Mouse (Mus musculus): ENCODE measurements around the gene Ilkap. TPM values are rescaled to one million over a fixed set of nuclear protein-coding genes. Genes with fewer than 3 reads are reported as not detected.

Gene Ilkap
- polyA plus RNA-seq, 1 experiment from 2014 or later: 58.1 TPM

DNA sequence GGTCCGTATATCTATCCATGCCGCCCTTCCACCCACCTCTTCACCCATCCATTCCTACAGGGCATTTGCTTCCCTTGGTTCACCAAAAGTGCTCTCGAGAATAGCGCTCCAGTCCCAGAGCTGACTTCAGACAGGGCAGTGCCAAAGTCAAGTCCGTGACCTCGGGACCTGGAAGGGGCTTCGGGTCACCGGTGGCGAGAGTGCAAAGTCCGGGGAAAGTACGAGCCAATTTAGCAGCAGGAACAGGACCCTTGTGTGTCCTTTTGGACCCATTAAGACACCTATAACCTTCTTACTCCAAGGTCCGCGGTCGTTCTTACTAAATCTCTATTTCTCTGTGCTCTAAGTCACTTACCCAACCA is 14.9 kb upstream of the Ilkap start:
- Histone ChIP-seq H3K4me3 (ENCODE audit: low read depth, low read length) (peak overlapping the region; percentile 79), H3K27me3 (ENCODE audit: control insufficient read depth, insufficient read depth, low read length) (no peaks in the 10 kb centered on the region), H3K4me2 (replicated peaks; ENCODE audit: low read depth) (peak overlapping the region; percentile 98), H3K36me3 (ENCODE audit: control insufficient read depth, insufficient read depth, low read length) (peaks cover 3% of the 10 kb centered on the region; the same call in 1 of the 2 replicates), H3K9me3 (ENCODE audit: control insufficient read depth, low read length) (no peaks in the 10 kb centered on the region), H3K27ac (replicated peaks) (peak overlapping the region; percentile 84), H3K4me1 (replicated peaks; ENCODE audit: control insufficient read depth, insufficient read depth) (peaks cover 11% of the 10 kb centered on the region), H3K9ac (ENCODE audit: low read length) (peak overlapping the region; percentile 84)
- ATAC-seq (ENCODE audit: low FRiP score, low TSS enrichment): no peak
- TF ChIP-seq CTCF (IDR thresholded peaks at IDR 0.05; ENCODE audit: low read depth): no peak
- TF ChIP-seq EP300 (optimal IDR thresholded peaks at IDR 0.05): no peak
- WGBS: under 1% methylated on average over 14 of the region's 14 CpGs
- no peak for DNase-seq (ENCODE audit: low spot score)

DNA sequence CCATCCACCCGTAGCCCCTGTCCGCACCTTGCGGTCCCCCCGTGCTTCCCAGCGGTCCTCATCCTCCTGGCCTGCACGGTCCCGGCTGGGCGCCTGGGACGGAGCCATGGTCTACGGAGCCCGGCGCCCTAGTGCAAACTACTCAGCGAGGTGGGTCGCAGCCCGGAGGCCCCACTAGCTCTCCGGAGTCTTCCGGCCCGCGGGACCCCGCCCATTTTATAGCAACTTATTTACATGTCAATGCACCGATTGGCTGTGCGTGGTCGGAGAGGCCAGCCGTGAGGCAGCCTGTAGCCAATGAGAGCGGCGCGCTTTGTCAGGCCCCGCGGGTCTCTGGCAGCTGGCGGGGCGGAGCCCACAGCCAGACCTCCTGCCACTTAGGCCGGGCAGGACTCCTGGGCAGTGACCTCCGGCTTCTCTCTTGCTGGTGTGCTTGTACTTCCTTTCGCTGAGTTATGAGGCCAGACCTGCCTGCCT is 14.5 kb upstream of the Ilkap start:
- Histone ChIP-seq H3K36me3 (ENCODE audit: control insufficient read depth, insufficient read depth, low read length) (0 out of 2 replicates have a peak, but pooled peaks cover 3% of the 10 kb centered on the region), H3K9ac (ENCODE audit: low read length) (peak overlapping the region; percentile 84), H3K27me3 (ENCODE audit: control insufficient read depth, insufficient read depth, low read length) (no peaks in the 10 kb centered on the region), H3K27ac (replicated peaks) (peak overlapping the region; percentile 84), H3K4me3 (ENCODE audit: low read depth, low read length) (peak overlapping the region; percentile 79), H3K4me2 (replicated peaks; ENCODE audit: low read depth) (peak overlapping the region; percentile 98), H3K4me1 (replicated peaks; ENCODE audit: control insufficient read depth, insufficient read depth) (peaks cover 11% of the 10 kb centered on the region), H3K9me3 (ENCODE audit: control insufficient read depth, low read length) (no peaks in the 10 kb centered on the region)
- peak; percentile 95 for DNase-seq (ENCODE audit: low spot score)
- TF ChIP-seq EP300 (optimal IDR thresholded peaks at IDR 0.05) (no peak), CTCF (IDR thresholded peaks at IDR 0.05; ENCODE audit: low read depth) (no peak)
- peak; percentile 93 for ATAC-seq (ENCODE audit: low FRiP score, low TSS enrichment)
- under 1% methylated on average over 34 of the region's 34 CpGs for WGBS

DNA sequence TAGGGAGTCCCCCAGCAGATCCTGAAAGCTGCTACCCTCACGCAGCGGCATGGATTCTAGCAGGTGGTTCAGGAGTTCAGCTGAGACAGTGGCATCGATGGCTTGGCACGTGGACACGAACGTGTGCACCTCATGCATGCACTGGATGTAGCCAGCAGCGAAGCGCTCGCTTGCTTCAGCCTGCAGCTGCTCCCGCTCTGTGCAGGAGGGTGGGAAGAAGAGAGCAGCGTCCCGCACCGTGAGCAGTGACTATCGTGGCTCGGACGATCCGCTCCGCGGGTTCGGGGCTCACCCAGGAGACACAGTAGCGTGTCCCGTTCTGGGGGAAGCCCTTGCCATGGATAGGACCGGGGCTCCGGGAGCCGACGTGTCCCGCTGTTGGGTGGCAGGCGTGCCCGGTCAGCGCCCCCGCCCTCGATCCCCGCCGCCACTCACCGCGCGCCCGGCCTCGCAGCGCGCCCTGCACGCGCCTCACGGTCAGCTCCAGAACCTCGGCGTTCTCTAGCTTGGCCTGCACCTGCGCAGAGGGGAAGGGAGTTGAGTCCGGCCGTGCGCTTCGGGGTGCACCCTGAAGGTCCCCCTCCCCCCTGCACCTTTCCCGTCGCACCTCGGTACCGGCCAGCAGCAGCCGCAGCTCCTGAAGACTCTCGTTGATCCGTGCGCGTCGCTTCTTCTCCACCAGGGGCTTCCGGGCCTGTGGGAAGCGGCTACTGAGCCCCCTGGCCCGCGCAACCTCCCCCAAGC is 13.8 kb upstream of the Ilkap start:
- peak overlapping the region; percentile 98 for H3K4me2 ChIP-seq (replicated peaks; ENCODE audit: low read depth)
- ATAC-seq (ENCODE audit: low FRiP score, low TSS enrichment) (peak; percentile 45; the same call in 1 of the 2 replicates), DNase-seq (ENCODE audit: low spot score) (no peak)
- H3K4me1 ChIP-seq (replicated peaks; ENCODE audit: control insufficient read depth, insufficient read depth): peaks cover 11% of the 10 kb centered on the region
- H3K27ac ChIP-seq (replicated peaks): peak overlapping the region; percentile 84
- peak overlapping the region; percentile 84 for H3K9ac ChIP-seq (ENCODE audit: low read length)
- WGBS: 5% methylated on average over 65 of the region's 65 CpGs
- H3K4me3 ChIP-seq (ENCODE audit: low read depth, low read length): peak overlapping the region; percentile 79
- peak; percentile 52 for TF ChIP-seq CTCF (IDR thresholded peaks at IDR 0.05; ENCODE audit: low read depth)
- no peak for TF ChIP-seq EP300 (optimal IDR thresholded peaks at IDR 0.05)
- 0 out of 2 replicates have a peak, but pooled peaks cover 3% of the 10 kb centered on the region for H3K36me3 ChIP-seq (ENCODE audit: control insufficient read depth, insufficient read depth, low read length)
- H3K27me3 ChIP-seq (ENCODE audit: control insufficient read depth, insufficient read depth, low read length): no peaks in the 10 kb centered on the region
- no peaks in the 10 kb centered on the region for H3K9me3 ChIP-seq (ENCODE audit: control insufficient read depth, low read length)

DNA sequence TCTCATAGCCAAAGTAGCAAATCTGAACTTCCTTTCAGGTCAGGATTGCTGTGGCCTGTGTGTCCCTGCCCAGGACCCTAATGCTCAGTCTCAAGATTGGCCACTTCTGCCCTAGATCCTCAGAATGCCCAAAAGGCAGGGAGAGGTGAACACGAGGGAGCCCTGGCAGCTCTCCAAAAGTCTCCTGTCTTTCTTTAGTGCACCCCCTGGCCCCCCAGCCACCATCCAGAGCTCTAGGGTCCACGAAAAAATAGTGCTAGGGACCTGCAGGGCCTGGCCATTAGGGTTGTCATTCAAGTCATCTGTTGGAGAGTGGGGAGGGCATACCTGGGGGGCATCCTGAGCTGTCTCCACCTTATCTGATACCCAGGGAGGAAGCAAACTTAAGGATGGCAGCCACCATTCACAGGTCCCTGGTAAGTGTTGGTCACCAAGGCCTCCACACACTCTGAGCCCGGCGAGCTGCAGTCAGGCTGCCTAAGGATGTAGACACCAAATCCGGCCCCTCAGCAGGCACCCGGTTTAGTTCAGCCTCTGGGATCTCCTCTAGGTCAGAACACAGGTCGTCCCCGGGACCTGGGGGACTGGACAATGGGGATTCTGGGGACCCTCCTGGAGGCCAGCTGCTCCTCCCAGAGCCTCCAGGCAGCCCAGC is 13.1 kb upstream of the Ilkap start:
- no peaks in the 10 kb centered on the region for H3K36me3 ChIP-seq (ENCODE audit: control insufficient read depth, insufficient read depth, low read length)
- 74% methylated on average over 8 of the region's 8 CpGs for WGBS
- H3K4me3 ChIP-seq (ENCODE audit: low read depth, low read length): peak overlapping the region; percentile 79
- no peak for ATAC-seq (ENCODE audit: low FRiP score, low TSS enrichment)
- peak overlapping the region; percentile 84 for H3K9ac ChIP-seq (ENCODE audit: low read length)
- H3K4me1 ChIP-seq (replicated peaks; ENCODE audit: control insufficient read depth, insufficient read depth): peaks cover 11% of the 10 kb centered on the region
- H3K9me3 ChIP-seq (ENCODE audit: control insufficient read depth, low read length): no peaks in the 10 kb centered on the region
- H3K27me3 ChIP-seq (ENCODE audit: control insufficient read depth, insufficient read depth, low read length): no peaks in the 10 kb centered on the region
- H3K27ac ChIP-seq (replicated peaks): no peak overlapping the region
- peak overlapping the region; percentile 98 for H3K4me2 ChIP-seq (replicated peaks; ENCODE audit: low read depth)
- no peak for DNase-seq (ENCODE audit: low spot score)
- no peak for TF ChIP-seq CTCF (IDR thresholded peaks at IDR 0.05; ENCODE audit: low read depth)
- TF ChIP-seq EP300 (optimal IDR thresholded peaks at IDR 0.05): no peak

DNA sequence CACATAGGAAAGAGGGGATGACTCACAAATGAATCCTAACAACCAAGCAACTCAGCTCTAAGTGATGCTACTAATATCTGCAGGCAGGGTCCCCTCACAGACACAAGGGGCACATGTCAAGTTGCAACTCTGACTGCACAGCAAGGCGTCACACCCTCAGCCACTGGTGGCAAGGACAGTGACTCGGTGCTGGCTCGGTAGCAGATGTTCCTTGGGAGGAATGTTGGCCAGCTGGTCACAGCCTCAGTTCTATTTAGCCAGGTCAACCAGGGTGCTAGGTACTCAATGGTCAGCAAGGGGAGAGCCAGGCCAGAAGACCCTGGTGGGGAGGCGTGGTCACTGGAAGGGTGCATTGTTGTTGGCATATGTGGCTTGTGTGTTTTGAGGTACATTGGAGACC is 9.2 kb upstream of the Ilkap start:
- ATAC-seq (ENCODE audit: low FRiP score, low TSS enrichment) (no peak), DNase-seq (ENCODE audit: low spot score) (no peak)
- Histone ChIP-seq H3K36me3 (ENCODE audit: control insufficient read depth, insufficient read depth, low read length) (no peaks in the 10 kb centered on the region), H3K27ac (replicated peaks) (no peak overlapping the region), H3K9me3 (ENCODE audit: control insufficient read depth, low read length) (no peaks in the 10 kb centered on the region), H3K4me3 (ENCODE audit: low read depth, low read length) (no peak overlapping the region), H3K27me3 (ENCODE audit: control insufficient read depth, insufficient read depth, low read length) (no peaks in the 10 kb centered on the region), H3K9ac (ENCODE audit: low read length) (no peak overlapping the region), H3K4me1 (replicated peaks; ENCODE audit: control insufficient read depth, insufficient read depth) (peaks cover 4% of the 10 kb centered on the region; the same call in 1 of the 2 replicates), H3K4me2 (replicated peaks; ENCODE audit: low read depth) (no peak overlapping the region)
- 77% methylated on average over 4 of the region's 4 CpGs for WGBS
- no peak for TF ChIP-seq EP300 (optimal IDR thresholded peaks at IDR 0.05)
- TF ChIP-seq CTCF (IDR thresholded peaks at IDR 0.05; ENCODE audit: low read depth): no peak

All from stomach, postnatal 0 days (tissue).